Mouse (Mus musculus) spleen, postnatal 10 days (tissue): Measurements from ENCODE around the gene Lzts2.
A peak's percentile ranks its signal among the peaks of the same experiment; 100 is the strongest.

Source experiments
- DNase-seq, 2 experiments: peaks; one replicate each; pipeline ENCODE4 v3.0.0; 2021 to 2022; ENCODE audit warnings: low spot score in 2 of 2

Gene Lzts2

DNA sequence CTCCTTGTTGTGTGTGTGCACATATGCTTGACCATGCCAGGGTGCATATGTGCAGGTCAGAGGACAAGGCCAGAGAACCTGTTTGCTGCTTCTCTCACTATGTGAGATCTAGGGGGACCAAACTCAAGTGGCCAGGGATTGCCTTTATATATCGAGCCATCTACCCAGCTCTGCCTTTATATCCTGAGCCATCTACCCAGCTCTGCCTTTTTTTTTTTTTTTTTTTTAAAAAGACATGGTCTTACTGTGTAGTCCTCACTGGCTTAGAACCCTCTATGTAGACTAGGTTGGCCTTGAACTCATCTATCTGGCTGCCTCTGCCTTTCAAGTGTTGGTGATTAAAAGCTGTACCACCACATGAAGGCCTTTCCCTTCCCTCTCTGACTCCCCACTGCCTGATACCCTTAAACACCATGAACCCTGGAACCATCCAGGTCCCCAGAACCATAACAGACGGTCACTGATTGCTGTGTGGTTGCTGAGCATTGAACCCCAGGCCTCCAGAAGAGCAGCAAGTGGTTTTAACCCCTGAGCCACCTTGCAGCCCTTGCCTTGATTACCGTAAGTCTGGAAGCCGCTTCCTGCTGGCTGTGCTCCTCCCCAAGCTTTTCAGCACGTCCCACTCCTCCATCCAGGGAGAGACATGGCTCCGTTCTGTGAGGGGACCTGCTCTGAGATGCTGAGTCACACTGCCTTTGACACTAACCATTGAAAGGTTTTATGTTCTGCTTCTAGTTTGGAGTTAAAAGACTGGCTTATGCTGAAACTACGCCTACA, 10.3 kb upstream of the Lzts2 start:
- DNase-seq = no peak

- DNase-seq = peak; percentile 68 to 91
Observed at GRCm38 (mm10) chr19:45005444-45005843, 8.8 kb upstream of the Lzts2 start, which contains the start of gene Twnk. Gene Twnk, plus strand, starts transcription at chr19:45005663.

DNA sequence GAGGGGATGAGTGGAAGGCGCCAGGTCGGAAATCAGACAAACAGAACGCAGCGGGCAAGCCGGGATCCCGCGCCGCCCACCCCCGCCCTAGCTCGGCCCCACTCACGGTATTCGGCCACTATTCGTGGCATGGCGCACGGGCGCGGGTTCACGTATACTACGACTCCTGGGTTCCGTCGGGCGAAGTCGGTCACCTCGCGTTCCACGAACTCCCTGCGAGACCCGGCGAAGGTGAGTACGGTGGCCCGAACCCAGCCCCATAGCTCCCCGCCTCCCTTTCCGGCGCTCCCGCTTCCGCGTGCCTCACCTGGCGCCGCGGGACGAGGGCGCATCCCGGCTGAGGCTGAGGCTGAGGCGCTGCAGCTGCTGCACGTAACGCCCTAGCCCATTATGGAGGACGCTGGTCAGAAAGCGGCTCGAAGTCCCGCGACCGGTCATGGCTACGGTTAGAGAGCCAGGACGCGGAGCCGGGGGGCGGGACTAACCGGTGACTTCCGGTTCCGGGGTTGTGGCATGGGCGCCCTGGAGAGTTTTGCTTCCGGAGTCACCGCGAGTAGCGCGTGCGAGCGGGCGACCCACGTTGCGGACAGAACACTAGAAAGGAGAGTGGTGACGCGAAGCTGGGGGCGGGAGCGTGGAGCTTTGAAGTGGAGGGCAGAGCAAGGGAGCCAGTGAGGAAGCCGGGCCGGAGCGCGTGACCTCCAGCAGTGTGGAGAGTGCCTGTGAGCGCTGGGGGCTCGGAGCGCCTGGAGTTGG, 8.1 kb upstream of the Lzts2 start, which contains the start of gene Mrpl43:
Gene Mrpl43 (minus strand): TSS at position 486 of the 756 bp plus-strand sequence.
- DNase-seq = peak; percentile 97 to 98

- no peak for DNase-seq
Observed at GRCm38 (mm10) chr19:45007021-45007420, 7.2 kb upstream of the Lzts2 start.

DNA sequence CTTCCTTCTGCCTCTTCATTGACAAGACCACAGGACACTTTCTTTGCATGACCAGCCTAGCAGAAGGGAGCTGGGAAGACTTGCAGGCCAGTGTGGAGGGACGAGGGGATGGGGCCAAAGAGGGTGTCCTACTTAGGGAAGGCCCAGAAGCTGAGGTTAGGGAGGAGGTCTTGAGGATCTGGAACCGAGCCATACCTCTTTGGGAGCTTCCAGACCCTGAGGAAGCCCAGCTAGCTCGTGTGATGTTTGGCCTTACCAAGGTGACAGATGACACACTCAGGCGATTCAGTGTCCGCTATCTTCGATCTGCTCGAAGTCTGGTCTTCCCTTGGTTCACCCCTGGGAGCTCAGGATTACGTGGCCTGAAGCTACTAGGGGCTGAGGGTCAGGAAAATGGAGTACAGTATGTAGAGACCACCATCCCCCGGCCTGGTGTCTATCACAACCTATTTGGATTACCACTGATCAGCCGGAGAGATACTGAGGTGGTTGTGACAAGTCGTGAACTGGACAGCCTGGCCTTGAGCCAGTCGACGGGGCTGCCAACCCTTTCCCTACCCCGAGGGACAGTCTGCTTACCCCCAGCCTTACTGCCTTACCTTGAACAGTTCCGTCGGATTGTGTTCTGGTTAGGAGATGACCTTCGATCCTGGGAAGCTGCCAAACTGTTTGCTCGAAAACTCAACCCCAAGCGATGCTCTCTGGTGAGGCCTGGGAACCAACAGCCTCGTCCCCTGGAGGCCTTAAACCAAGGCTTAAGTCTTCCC, 6.6 kb upstream of the Lzts2 start:
- no peak for DNase-seq

GRCm38 (mm10) chr19:45010646-45011045, 3.6 kb upstream of the Lzts2 start:
- no peak for DNase-seq

DNA sequence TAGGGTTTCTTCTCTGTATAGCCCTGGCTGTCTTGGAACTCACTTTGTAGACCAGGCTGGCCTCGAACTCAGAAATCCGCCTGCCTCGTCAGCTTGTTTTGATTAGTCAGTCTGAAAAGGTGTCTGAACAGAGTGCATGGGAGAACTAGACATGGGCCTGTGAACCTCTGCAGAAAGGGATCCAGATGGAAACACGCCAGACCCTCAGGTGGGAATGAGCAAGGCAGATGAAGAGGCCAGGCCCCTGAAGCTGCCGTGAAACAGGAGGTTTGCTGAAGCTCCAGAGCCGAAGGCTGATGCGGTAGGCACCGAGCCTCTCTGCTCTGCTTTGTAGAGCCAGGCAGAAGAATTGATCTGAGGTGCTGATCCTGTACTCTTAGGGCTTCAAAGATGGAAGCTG, 2.0 kb upstream of the Lzts2 start:
- no peak for DNase-seq

GRCm38 (mm10) chr19:45012636-45013035, 1.6 kb upstream of the Lzts2 start:
- DNase-seq = no peak

DNA sequence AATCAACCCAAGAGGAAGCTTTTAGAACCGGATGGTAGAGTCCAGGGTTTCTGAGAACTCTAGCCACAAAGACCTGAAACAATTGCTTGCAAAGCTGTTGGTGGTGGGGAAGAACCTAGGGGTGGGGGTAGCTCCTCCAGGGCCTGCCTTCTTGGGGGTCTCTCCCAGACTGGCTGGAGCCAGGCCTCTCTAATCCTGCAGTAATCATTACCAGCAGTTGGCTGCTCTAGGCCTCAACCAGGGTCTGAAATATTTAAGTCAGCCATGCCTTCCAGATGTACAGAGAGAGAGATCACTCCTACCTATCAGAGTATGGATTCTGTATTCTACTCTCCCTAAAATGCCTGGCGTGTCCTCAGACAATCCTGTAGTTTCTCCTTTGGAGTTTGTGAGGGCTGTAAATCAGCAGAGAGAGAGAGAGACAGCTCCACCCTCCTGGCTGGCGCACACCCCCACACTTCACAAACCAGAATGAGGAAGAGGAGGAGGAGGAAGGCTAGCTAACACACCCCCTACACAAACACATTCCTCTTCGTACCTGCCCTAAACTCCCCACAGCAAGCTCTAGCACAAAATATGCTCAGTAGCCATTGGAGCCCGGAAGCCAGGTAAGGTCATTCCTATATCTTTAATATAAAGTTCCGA, 511 bp upstream of the Lzts2 start:
- DNase-seq = no peak

GRCm38 (mm10) chr19:45014981-45015402, 778 bp downstream of the Lzts2 start:
- peak in 1 of 2 experiments; percentile 44 for DNase-seq

GRCm38 (mm10) chr19:45015518-45016281, 1.5 kb downstream of the Lzts2 start:
- DNase-seq = peak; percentile 36 to 72

GRCm38 (mm10) chr19:45016341-45017215, 2.4 kb downstream of the Lzts2 start:
- peak in 1 of 2 experiments; percentile 53 for DNase-seq

DNA sequence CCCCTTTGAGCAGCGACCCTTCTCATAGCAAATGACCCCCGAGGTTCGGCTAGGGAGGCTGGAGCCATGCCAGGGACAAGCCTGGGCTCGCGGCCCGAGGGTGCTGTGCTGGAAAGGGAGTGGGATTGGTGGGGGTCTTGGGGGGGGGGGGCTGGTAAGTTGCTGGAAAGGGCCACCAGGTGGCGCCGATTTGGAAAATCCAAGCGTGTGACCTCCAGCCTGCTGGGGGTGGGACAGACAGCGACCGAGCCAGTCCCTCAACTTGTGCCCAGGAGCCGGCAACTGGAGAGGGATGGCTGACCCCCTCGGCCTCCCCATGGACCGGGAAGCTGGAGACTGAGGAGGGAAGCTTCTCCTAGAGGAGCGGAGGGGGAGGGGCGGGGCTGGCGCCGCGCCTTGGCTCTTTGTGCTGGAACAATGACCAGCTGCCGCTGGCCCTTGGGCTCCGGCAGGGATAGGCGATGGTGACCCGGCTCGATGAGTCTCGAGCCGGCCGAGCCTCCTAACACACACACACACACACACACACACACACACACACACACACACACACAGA, 3.1 kb downstream of the Lzts2 start:
- DNase-seq = peak in 1 of 2 experiments; percentile 56

GRCm38 (mm10) chr19:45017909-45018308, 3.7 kb downstream of the Lzts2 start:
- peak in 1 of 2 experiments; percentile 54 for DNase-seq

- no peak for DNase-seq
Observed at GRCm38 (mm10) chr19:45018351-45018831, 4.2 kb downstream of the Lzts2 start.

- no peak for DNase-seq
Observed at GRCm38 (mm10) chr19:45020348-45020747, 6.1 kb downstream of the Lzts2 start.

DNA sequence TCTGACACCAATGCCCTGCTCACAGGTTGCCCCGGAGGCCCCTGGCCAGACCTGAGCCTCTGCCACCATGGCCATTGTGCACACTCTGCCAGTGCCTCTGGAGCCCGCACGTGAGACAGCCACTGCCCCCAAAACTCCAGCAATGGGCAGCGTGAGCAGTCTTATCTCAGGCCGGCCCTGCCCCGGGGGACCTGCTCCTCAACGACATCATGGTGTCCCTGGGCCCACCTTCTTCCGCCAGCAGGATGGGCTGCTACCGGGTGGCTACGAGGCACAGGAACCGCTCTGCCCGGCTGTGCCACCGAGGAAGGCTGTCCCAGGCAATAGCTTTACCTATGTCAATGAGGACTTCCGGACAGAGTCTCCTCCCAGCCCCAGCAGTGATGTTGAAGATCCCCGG, 7.1 kb downstream of the Lzts2 start:
- DNase-seq = no peak

- DNase-seq = no peak
Observed at GRCm38 (mm10) chr19:45023993-45024392, 9.8 kb downstream of the Lzts2 start.

DNA sequence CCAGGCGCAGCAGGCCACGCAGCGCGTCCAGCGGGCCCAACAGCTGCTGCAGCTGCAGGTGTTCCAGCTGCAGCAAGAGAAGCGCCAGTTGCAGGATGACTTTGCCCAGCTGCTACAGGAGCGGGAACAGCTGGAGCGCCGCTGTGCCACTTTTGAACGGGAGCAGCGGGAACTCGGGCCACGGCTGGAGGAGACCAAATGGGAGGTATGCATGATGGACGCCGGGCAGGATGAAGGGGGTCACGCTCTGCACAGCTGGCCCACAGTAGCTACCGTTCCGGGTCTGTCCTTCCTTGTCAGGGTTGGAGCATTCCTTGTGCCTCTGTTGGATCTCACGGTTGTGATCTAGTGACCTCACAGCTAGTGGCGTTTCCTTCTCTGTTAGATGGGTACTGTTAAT, 10.6 kb downstream of the Lzts2 start:
- DNase-seq = no peak
